18 mouse cellular contexts compared by ENCODE assay signal in genomic region chr1:133840530-133840929, GRCm38 (mm10). TPM values are rescaled to one million over a fixed set of nuclear protein-coding genes. Genes with fewer than 3 reads are reported as not detected.
DNase-seq lines count a peak whose midpoint lies in the region; ATAC-seq lines count a peak whose summit lies in the region.
"Had no signal": no experiment of that assay in that cellular context is flagged by ENCODE, and none has a peak within 500 bp of the region (broad histone marks: within the 10 kb centered on the region; RNA-seq: fewer than 3 reads in every experiment).

No protein-coding gene starts in this region.

- no peaks in the 10 kb centered on the region for H3K9me3 ChIP-seq in forebrain, embryonic 10.5 days
- H3K9me3 ChIP-seq in forebrain, embryonic 11.5 days (ENCODE audit: control insufficient read depth, low read length), result no peaks in the 10 kb centered on the region
- H3K9me3 ChIP-seq in midbrain, embryonic 14.5 days (ENCODE audit: control insufficient read depth, low read length), result no peaks in the 10 kb centered on the region
- H3K9me3 ChIP-seq in midbrain, embryonic 11.5 days (ENCODE audit: control insufficient read depth, low read length), result no peaks in the 10 kb centered on the region
- no peaks in the 10 kb centered on the region for H3K9me3 ChIP-seq in hindbrain, embryonic 16.5 days (ENCODE audit: control insufficient read depth, low read length)
- H3K9me3 ChIP-seq in neural tube, embryonic 14.5 days (ENCODE audit: control insufficient read depth, low read length), result no peaks in the 10 kb centered on the region
- H3K9me3 ChIP-seq: embryonic facial prominence, embryonic 15.5 days; heart, embryonic 12.5 days; limb, embryonic 13.5 days; liver, embryonic 13.5 days had no signal

- 67% methylated on average over 12 of the region's 12 CpGs for WGBS in forebrain, embryonic 10.5 days
- WGBS in forebrain, embryonic 11.5 days, result 63% methylated on average over 12 of the region's 12 CpGs
- 35% methylated on average over 12 of the region's 12 CpGs for WGBS in midbrain, embryonic 14.5 days
- 47% methylated on average over 12 of the region's 12 CpGs for WGBS in midbrain, embryonic 11.5 days
- 38% methylated on average over 12 of the region's 12 CpGs for WGBS in hindbrain, embryonic 16.5 days
- WGBS in neural tube, embryonic 14.5 days, result 32% methylated on average over 12 of the region's 12 CpGs

- no peak for ATAC-seq in forebrain, embryonic 11.5 days (replicated peaks; ENCODE audit: low FRiP score)
- no peak for ATAC-seq in midbrain, embryonic 14.5 days (ENCODE audit: low FRiP score, low TSS enrichment)
- no peak for ATAC-seq in midbrain, embryonic 11.5 days (ENCODE audit: low FRiP score)
- ATAC-seq in hindbrain, embryonic 16.5 days, result peak; percentile 41
- peak; percentile 28; the same call in 1 of the 2 replicates for ATAC-seq in neural tube, embryonic 14.5 days (ENCODE audit: low read depth)

- H3K4me2 ChIP-seq in forebrain, embryonic 11.5 days (ENCODE audit: low read depth, low read length, severe bottlenecking), result no peak overlapping the region
- no peak overlapping the region for H3K4me2 ChIP-seq in midbrain, embryonic 14.5 days (ENCODE audit: low read length)
- H3K4me2 ChIP-seq in midbrain, embryonic 11.5 days, result no peak overlapping the region
- H3K4me2 ChIP-seq in hindbrain, embryonic 16.5 days (ENCODE audit: low read length), result no peak overlapping the region
- no peak overlapping the region for H3K4me2 ChIP-seq in neural tube, embryonic 14.5 days (ENCODE audit: low read depth, low read length)
- H3K4me2 ChIP-seq: embryonic facial prominence, embryonic 15.5 days; heart, embryonic 12.5 days; limb, embryonic 13.5 days; liver, embryonic 13.5 days; lung, embryonic 14.5 days had no signal

- H3K9ac ChIP-seq in forebrain, embryonic 11.5 days (ENCODE audit: low read length), result no peak overlapping the region
- H3K9ac ChIP-seq in midbrain, embryonic 14.5 days (replicated peaks; ENCODE audit: low read length), result no peak overlapping the region
- H3K9ac ChIP-seq in midbrain, embryonic 11.5 days (ENCODE audit: low read length), result no peak overlapping the region
- peak overlapping the region; percentile 28; the same call in 1 of the 2 replicates for H3K9ac ChIP-seq in hindbrain, embryonic 16.5 days (ENCODE audit: low read depth, low read length)
- H3K9ac ChIP-seq in neural tube, embryonic 14.5 days (replicated peaks; ENCODE audit: low read depth, low read length), result no peak overlapping the region
- H3K9ac ChIP-seq: embryonic facial prominence, embryonic 15.5 days; heart, embryonic 12.5 days; limb, embryonic 13.5 days; liver, embryonic 13.5 days; lung, embryonic 14.5 days had no signal

- peak overlapping the region; percentile 36; the same call in 1 of the 2 replicates for H3K27ac ChIP-seq in forebrain, embryonic 10.5 days
- no peak overlapping the region for H3K27ac ChIP-seq in forebrain, embryonic 11.5 days (ENCODE audit: low read depth, low read length)
- H3K27ac ChIP-seq in midbrain, embryonic 14.5 days (replicated peaks; ENCODE audit: low read depth, low read length), result no peak overlapping the region
- no peak overlapping the region for H3K27ac ChIP-seq in midbrain, embryonic 11.5 days (ENCODE audit: low read depth, low read length)
- H3K27ac ChIP-seq in hindbrain, embryonic 16.5 days (ENCODE audit: low read depth, low read length), result no peak overlapping the region
- H3K27ac ChIP-seq in neural tube, embryonic 14.5 days (ENCODE audit: low read depth, low read length), result no peak overlapping the region
- H3K27ac ChIP-seq: embryonic facial prominence, embryonic 15.5 days; limb, embryonic 13.5 days had no signal

- no peaks in the 10 kb centered on the region for H3K36me3 ChIP-seq in forebrain, embryonic 10.5 days (replicated peaks)
- H3K36me3 ChIP-seq in forebrain, embryonic 11.5 days (ENCODE audit: control insufficient read depth, insufficient read depth, low read length), result no peaks in the 10 kb centered on the region
- H3K36me3 ChIP-seq in midbrain, embryonic 14.5 days (ENCODE audit: control insufficient read depth, insufficient read depth, low read length), result no peaks in the 10 kb centered on the region
- H3K36me3 ChIP-seq in midbrain, embryonic 11.5 days (ENCODE audit: control insufficient read depth, insufficient read depth, low read length), result no peaks in the 10 kb centered on the region
- no peaks in the 10 kb centered on the region for H3K36me3 ChIP-seq in hindbrain, embryonic 16.5 days (ENCODE audit: control insufficient read depth, insufficient read depth, low read length)
- H3K36me3 ChIP-seq in neural tube, embryonic 14.5 days (ENCODE audit: control insufficient read depth, insufficient read depth, low read length), result no peaks in the 10 kb centered on the region
- H3K36me3 ChIP-seq: embryonic facial prominence, embryonic 15.5 days; heart, embryonic 12.5 days; limb, embryonic 13.5 days; liver, embryonic 13.5 days had no signal

- peaks cover 45% of the 10 kb centered on the region for H3K4me1 ChIP-seq in forebrain, embryonic 10.5 days
- peaks cover 5% of the 10 kb centered on the region; the same call in 1 of the 2 replicates for H3K4me1 ChIP-seq in forebrain, embryonic 11.5 days (replicated peaks; ENCODE audit: control insufficient read depth, insufficient read depth, low read length)
- peaks cover 14% of the 10 kb centered on the region for H3K4me1 ChIP-seq in midbrain, embryonic 14.5 days (ENCODE audit: control insufficient read depth, insufficient read depth, low read length)
- peaks cover 2% of the 10 kb centered on the region; the same call in 1 of the 2 replicates for H3K4me1 ChIP-seq in midbrain, embryonic 11.5 days (ENCODE audit: control insufficient read depth, insufficient read depth, low read length)
- H3K4me1 ChIP-seq in hindbrain, embryonic 16.5 days (ENCODE audit: control insufficient read depth, insufficient read depth, low read depth, low read length), result peaks cover 15% of the 10 kb centered on the region
- H3K4me1 ChIP-seq in neural tube, embryonic 14.5 days (ENCODE audit: control insufficient read depth, insufficient read depth, low read length), result no peaks in the 10 kb centered on the region

- no peak for DNase-seq in forebrain, embryonic 10.5 days (ENCODE audit: extremely low spot score, low spot score)
- DNase-seq in forebrain, embryonic 11.5 days (ENCODE audit: low spot score), result no peak
- peak; percentile 43 for DNase-seq in midbrain, embryonic 14.5 days
- no peak for DNase-seq in midbrain, embryonic 11.5 days (ENCODE audit: low spot score, missing footprints)
- no peak for DNase-seq in heart, adult 9 months (ENCODE audit: low spot score in 2 of 2)
- DNase-seq in natural killer cell, adult 2 months (ENCODE audit: low spot score in 2 of 2), result no peak
- DNase-seq: adrenal gland, adult 2 months; cerebellum, adult 9-11 months; kidney, adult 8-10 months; liver, embryonic 13.5 days; lung, embryonic 14.5 days; lung, postnatal 4 days; right cerebral cortex, adult 18-20 months had no signal

- H3K27me3 ChIP-seq in forebrain, embryonic 10.5 days (ENCODE audit: poor library complexity, severe bottlenecking), result peaks cover 14% of the 10 kb centered on the region; the same call in 1 of the 2 replicates
- no peaks in the 10 kb centered on the region for H3K27me3 ChIP-seq in forebrain, embryonic 11.5 days (ENCODE audit: control insufficient read depth, insufficient read depth, low read length)
- no peaks in the 10 kb centered on the region for H3K27me3 ChIP-seq in midbrain, embryonic 14.5 days (ENCODE audit: control insufficient read depth, insufficient read depth, low read length)
- no peaks in the 10 kb centered on the region for H3K27me3 ChIP-seq in midbrain, embryonic 11.5 days (ENCODE audit: control insufficient read depth, insufficient read depth, low read length)
- no peaks in the 10 kb centered on the region for H3K27me3 ChIP-seq in hindbrain, embryonic 16.5 days (replicated peaks; ENCODE audit: control insufficient read depth, insufficient read depth, low read length)
- no peaks in the 10 kb centered on the region for H3K27me3 ChIP-seq in neural tube, embryonic 14.5 days (ENCODE audit: control insufficient read depth, insufficient read depth, low read length)
- H3K27me3 ChIP-seq: embryonic facial prominence, embryonic 15.5 days; liver, embryonic 13.5 days had no signal

- H3K4me3 ChIP-seq in forebrain, embryonic 10.5 days, result no peak overlapping the region
- no peak overlapping the region for H3K4me3 ChIP-seq in forebrain, embryonic 11.5 days (ENCODE audit: low read depth, low read length)
- no peak overlapping the region for H3K4me3 ChIP-seq in midbrain, embryonic 14.5 days (replicated peaks; ENCODE audit: low read depth, low read length)
- H3K4me3 ChIP-seq in midbrain, embryonic 11.5 days (ENCODE audit: low read depth, low read length), result no peak overlapping the region
- H3K4me3 ChIP-seq in hindbrain, embryonic 16.5 days (ENCODE audit: low read length), result no peak overlapping the region
- no peak overlapping the region for H3K4me3 ChIP-seq in neural tube, embryonic 14.5 days (ENCODE audit: low read depth, low read length)
- H3K4me3 ChIP-seq: embryonic facial prominence, embryonic 15.5 days; heart, embryonic 12.5 days; limb, embryonic 13.5 days; liver, embryonic 13.5 days had no signal

RNA-seq across cellular contexts. Expression of gene Atp2b4, which starts 39.7 kb away (rescaled TPM):
- polyA plus RNA-seq in forebrain, embryonic 10.5 days (2016; fragmentation: Nextera tagmentation; extraction: Ambion mirVana), result 3.2 and 4.2 TPM in 2 replicates
- 7.4 and 8.2 TPM in 2 replicates for polyA plus RNA-seq in forebrain, embryonic 11.5 days (2014; fragmentation: Nextera tagmentation; extraction: Ambion mirVana)
- polyA plus RNA-seq in midbrain, embryonic 14.5 days (2014; fragmentation: Nextera tagmentation; extraction: Ambion mirVana), result 14.1 and 15.6 TPM in 2 replicates
- polyA plus RNA-seq in midbrain, embryonic 11.5 days (2014; fragmentation: Nextera tagmentation; extraction: Ambion mirVana), result 7.6 and 8.3 TPM in 2 replicates
- 13.6 and 14.7 TPM in 2 replicates for polyA plus RNA-seq in hindbrain, embryonic 16.5 days (2015; fragmentation: Nextera tagmentation; extraction: Ambion mirVana)
- polyA plus RNA-seq in neural tube, embryonic 14.5 days (2014; fragmentation: Nextera tagmentation; extraction: Ambion mirVana), result 17.6 and 30.3 TPM in 2 replicates

Comparison
In these comparisons a context has a peak if more than half of its experiments do, and no peak if none do; other contexts are left out.
1. ATAC-seq: peak in hindbrain, embryonic 16.5 days (single experiment) and neural tube, embryonic 14.5 days (single experiment); none in forebrain, embryonic 11.5 days (single experiment), midbrain, embryonic 14.5 days (single experiment) and midbrain, embryonic 11.5 days (single experiment).